Mouse (Mus musculus) MEL (cell line): ENCODE data around the gene Nos1ap.

Experiments
- CHD2 ChIP-seq: IDR thresholded peaks from 2 replicates; pipeline ENCODE4 v1.6.1; 2011; ENCODE audit warnings: low read length, improper control_type of control experiment
- CTCF ChIP-seq, 3 experiments: IDR thresholded peaks in 2 of 3; conservative IDR thresholded peaks in 1 of 3; 2 replicates each; pipeline ENCODE4 v1.5.1; 2011 to 2012; ENCODE audit warnings: low read length in 3 of 3, low read depth in 2 of 3, mild to moderate bottlenecking in 2 of 3, improper control_type of control experiment in 1 of 3, inconsistent platforms in 1 of 3, mixed read lengths in 1 of 3, moderate library complexity in 1 of 3; ENCODE audit not compliant: control insufficient read depth in 1 of 3, insufficient read depth in 1 of 3, poor library complexity in 1 of 3, severe bottlenecking in 1 of 3
- E2F4 ChIP-seq: IDR thresholded peaks from 2 replicates; pipeline ENCODE4 v1.6.1; 2011; ENCODE audit warnings: low read depth, low read length, improper control_type of control experiment, borderline replicate concordance
- HCFC1 ChIP-seq: IDR thresholded peaks from 2 replicates; pipeline ENCODE4 v1.6.1; 2012; ENCODE audit warnings: low read depth, mild to moderate bottlenecking, inconsistent platforms, low read length, improper control_type of control experiment, moderate library complexity
- NRF1 ChIP-seq: IDR thresholded peaks from 2 replicates; pipeline ENCODE4 v1.6.1; 2014; ENCODE audit warnings: low read depth, mild to moderate bottlenecking, inconsistent platforms, low read length, improper control_type of control experiment, moderate library complexity; ENCODE audit not compliant: poor library complexity, insufficient read depth, severe bottlenecking
- POLR2A ChIP-seq, 2 experiments: IDR thresholded peaks; 2 replicates each; pipeline ENCODE4 v1.6.1; 2011 to 2012; ENCODE audit warnings: low read length in 2 of 2, mild to moderate bottlenecking in 2 of 2, control low read depth in 1 of 2, improper control_type of control experiment in 1 of 2, low read depth in 1 of 2, moderate library complexity in 1 of 2; ENCODE audit not compliant: control insufficient read depth in 1 of 2, insufficient read depth in 1 of 2, poor library complexity in 1 of 2
- ZNF384 ChIP-seq: IDR thresholded peaks from 2 replicates; pipeline ENCODE4 v1.6.1; 2012; ENCODE audit warnings: low read depth, mild to moderate bottlenecking, inconsistent platforms, low read length, improper control_type of control experiment

DNA sequence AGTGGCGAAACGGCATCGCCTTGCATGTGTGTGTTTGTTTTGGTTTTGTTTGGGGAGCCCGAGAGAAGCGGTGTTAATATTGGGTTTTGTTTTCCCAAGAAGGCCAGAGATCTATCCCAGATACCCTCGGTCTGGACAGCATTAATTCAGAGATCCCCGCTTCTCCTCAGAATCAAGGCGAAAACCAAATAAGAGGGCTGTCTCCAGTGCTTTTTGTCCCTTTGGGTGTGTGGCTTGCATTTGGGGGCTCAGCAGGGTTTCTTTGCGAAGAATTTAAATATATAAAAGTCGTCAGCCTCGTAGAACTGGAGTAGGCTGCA, 340 bp upstream of the Nos1ap start:
- TF ChIP-seq ZNF384 (no peak), E2F4 (no peak), POLR2A (IDR thresholded peaks at IDR 0.05; ENCODE audit: control insufficient read depth in 1 of 2, insufficient read depth in 1 of 2, low read depth in 1 of 2, low read length in 2 of 2, poor library complexity in 1 of 2) (no peak), HCFC1 (no peak), CTCF (IDR thresholded peaks at IDR 0.05 in 2 of 3, conservative IDR thresholded peaks at IDR 0.05 in 1 of 3; ENCODE audit: control insufficient read depth in 1 of 3, insufficient read depth in 1 of 3, low read depth in 2 of 3, low read length in 3 of 3, poor library complexity in 1 of 3, severe bottlenecking in 1 of 3) (no peak), CHD2 (no peak), NRF1 (no peak)
